Mouse (Mus musculus) ES-E14 (cell line): ENCODE measurements around the gene Scap.

Source experiments
- CHD2 ChIP-seq: IDR thresholded peaks from 2 replicates; pipeline ENCODE4 v1.6.1; 2014; ENCODE audit warnings: mild to moderate bottlenecking, low read depth, low read length, inconsistent platforms
- HCFC1 ChIP-seq: IDR thresholded peaks from 2 replicates; pipeline ENCODE4 v1.6.1; 2012; ENCODE audit warnings: low read length, inconsistent platforms, borderline replicate concordance; ENCODE audit not compliant: insufficient read depth
- MAFK ChIP-seq: IDR thresholded peaks from 2 replicates; pipeline ENCODE4 v1.6.1; 2014; ENCODE audit warnings: mild to moderate bottlenecking, low read depth, low read length, inconsistent platforms; ENCODE audit not compliant: insufficient read depth
- ZC3H11A ChIP-seq: IDR thresholded peaks from 2 replicates; pipeline ENCODE4 v1.6.1; 2012; ENCODE audit warnings: low read depth, mild to moderate bottlenecking, inconsistent platforms, low read length, borderline replicate concordance

DNA sequence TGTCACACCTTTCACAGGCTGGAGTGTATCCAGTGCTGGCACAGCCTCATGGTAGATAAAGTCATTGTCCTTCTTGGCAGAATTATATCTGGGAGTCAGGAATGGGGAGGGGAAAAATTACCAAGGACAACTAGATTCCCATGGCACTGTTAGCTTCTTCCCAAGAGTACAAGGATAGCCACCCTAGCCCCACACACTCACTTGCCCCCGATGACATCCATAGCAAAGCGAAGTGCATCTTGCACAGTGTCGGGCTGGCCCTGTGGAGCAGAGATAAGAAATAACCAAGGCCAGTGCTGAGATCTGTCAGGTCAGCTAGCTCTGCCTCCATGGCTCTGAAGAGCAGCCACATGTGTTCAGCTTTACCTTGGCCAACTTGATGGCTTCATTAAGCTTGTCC is 57.8 kb downstream of the Scap start:
- no peak for TF ChIP-seq CHD2
- no peak for TF ChIP-seq ZC3H11A
- no peak for TF ChIP-seq MAFK
- no peak for TF ChIP-seq HCFC1
